11 mouse cellular contexts compared by ENCODE assay signal in genomic region chr7:18948151-18948550, GRCm38 (mm10). TPM values are rescaled to one million over a fixed set of nuclear protein-coding genes. Genes with fewer than 3 reads are reported as not detected.
DNase-seq lines count a peak whose midpoint lies in the region; ATAC-seq lines count a peak whose summit lies in the region.
"Had no signal": no experiment of that assay in that cellular context is flagged by ENCODE, and none has a peak within 500 bp of the region (broad histone marks: within the 10 kb centered on the region; RNA-seq: fewer than 3 reads in every experiment).

No protein-coding gene starts in this region.

- peaks cover 29% of the 10 kb centered on the region for H3K27me3 ChIP-seq in heart, embryonic 10.5 days (ENCODE audit: insufficient read depth, poor library complexity, severe bottlenecking)
- H3K27me3 ChIP-seq in heart, embryonic 14.5 days (ENCODE audit: control insufficient read depth, insufficient read depth, low read length) = peaks cover 4% of the 10 kb centered on the region

- no peak overlapping the region for H3K27ac ChIP-seq in heart, embryonic 10.5 days
- H3K27ac ChIP-seq in heart, embryonic 14.5 days (replicated peaks in 1 of 2; ENCODE audit: control insufficient read depth in 1 of 2, insufficient read depth in 1 of 2, low read depth in 2 of 2, low read length in 2 of 2) = 0 out of 4 replicates have a peak overlapping the region, but pooled peaks of 1 of the 2 experiments have one; percentile 14
- H3K27ac ChIP-seq: liver, embryonic 14.5 days had no signal

- H3K9me3 ChIP-seq in heart, embryonic 10.5 days = no peaks in the 10 kb centered on the region
- no peaks in the 10 kb centered on the region for H3K9me3 ChIP-seq in heart, embryonic 14.5 days (ENCODE audit: control insufficient read depth, low read length)

- ATAC-seq in heart, embryonic 14.5 days (ENCODE audit: insufficient number of reproducible peaks, insufficient read depth, low FRiP score, low read depth) = peak; percentile 70; the same call in 1 of the 2 replicates
- ATAC-seq: CD4-positive, CD25-positive, alpha-beta regulatory T cell, adult 4 months had no signal

- no peak overlapping the region for H3K4me3 ChIP-seq in heart, embryonic 10.5 days
- H3K4me3 ChIP-seq in heart, embryonic 14.5 days (ENCODE audit: control insufficient read depth in 1 of 2, insufficient read depth in 1 of 2, low read depth in 1 of 2, low read length in 2 of 2) = no peak overlapping the region

- H3K4me1 ChIP-seq in heart, embryonic 10.5 days = peaks cover 15% of the 10 kb centered on the region
- peaks cover 0 to 5% of the 10 kb centered on the region in 2 experiments; a peak in 1 of 4 replicates for H3K4me1 ChIP-seq in heart, embryonic 14.5 days (ENCODE audit: control insufficient read depth in 2 of 2, insufficient read depth in 2 of 2, low read length in 2 of 2)

- no peak overlapping the region for H3K4me2 ChIP-seq in heart, embryonic 14.5 days (ENCODE audit: low read length)

- WGBS in heart, embryonic 10.5 days = 61% methylated on average over 6 of the region's 6 CpGs
- WGBS in heart, embryonic 14.5 days = 42% methylated on average over 6 of the region's 6 CpGs

- H3K9ac ChIP-seq in heart, embryonic 14.5 days (ENCODE audit: low read length) = no peak overlapping the region
- H3K9ac ChIP-seq: liver, embryonic 14.5 days had no signal

- DNase-seq in heart, adult 11 months = peak; percentile 99
- DNase-seq in heart, embryonic 10.5 days (ENCODE audit: low spot score) = no peak
- DNase-seq in kidney, postnatal 4 days = peak; percentile 11 to 44
- DNase-seq in skeletal muscle tissue, adult 2 months (ENCODE audit: low read depth, low spot score) = peak; percentile 26
- no peak for DNase-seq in cerebellum, adult 8-10 months
- DNase-seq in yolk sac, embryonic 10.5 days (ENCODE audit: low spot score) = no peak
- DNase-seq in urinary bladder, adult 18-20 months (ENCODE audit: low spot score in 2 of 2) = no peak

- H3K36me3 ChIP-seq in heart, embryonic 10.5 days = no peaks in the 10 kb centered on the region
- no peaks in the 10 kb centered on the region for H3K36me3 ChIP-seq in heart, embryonic 14.5 days (ENCODE audit: control insufficient read depth, insufficient read depth, low read length)

RNA-seq across cellular contexts. Expression of gene Nova2, which starts 22.5 kb away (rescaled TPM):
- polyA plus RNA-seq in heart, embryonic 10.5 days (2016; fragmentation: Nextera tagmentation; extraction: Ambion mirVana) = 0.53 and 0.57 TPM in 2 replicates
- polyA plus RNA-seq in heart, embryonic 14.5 days (2014; fragmentation: Nextera tagmentation; extraction: Ambion mirVana) = 0.57 and 0.88 TPM in 2 replicates
- polyA plus RNA-seq: CD4-positive, CD25-positive, alpha-beta regulatory T cell, adult 4 months had no signal

RNA-seq across cellular contexts. Expression of gene Ccdc61, which starts 37.9 kb away (rescaled TPM):
- 26.9 and 29.4 TPM in 2 replicates for polyA plus RNA-seq in heart, embryonic 10.5 days (2016; fragmentation: Nextera tagmentation; extraction: Ambion mirVana)
- 12.2 and 14.3 TPM in 2 replicates for polyA plus RNA-seq in heart, embryonic 14.5 days (2014; fragmentation: Nextera tagmentation; extraction: Ambion mirVana)

RNA-seq across cellular contexts. Expression of gene Nanos2, which starts 39.0 kb away (rescaled TPM):
- not detected in 2 replicates for polyA plus RNA-seq in heart, embryonic 10.5 days (2016; fragmentation: Nextera tagmentation; extraction: Ambion mirVana)
- not detected in 2 replicates for polyA plus RNA-seq in heart, embryonic 14.5 days (2014; fragmentation: Nextera tagmentation; extraction: Ambion mirVana)
- polyA plus RNA-seq: CD4-positive, CD25-positive, alpha-beta regulatory T cell, adult 4 months; embryonic facial prominence, embryonic 11.5 days; liver, embryonic 14.5 days had no signal

RNA-seq across cellular contexts. Expression of gene Mypop, which starts 42.9 kb away (rescaled TPM):
- 2.1 and 3.3 TPM in 2 replicates for polyA plus RNA-seq in heart, embryonic 10.5 days (2016; fragmentation: Nextera tagmentation; extraction: Ambion mirVana)
- polyA plus RNA-seq in heart, embryonic 14.5 days (2014; fragmentation: Nextera tagmentation; extraction: Ambion mirVana) = 1.3 and 1.6 TPM in 2 replicates

RNA-seq across cellular contexts. Expression of gene Irf2bp1, which starts 55.7 kb away (rescaled TPM):
- polyA plus RNA-seq in heart, embryonic 10.5 days (2016; fragmentation: Nextera tagmentation; extraction: Ambion mirVana) = 14.9 and 27.0 TPM in 2 replicates
- polyA plus RNA-seq in heart, embryonic 14.5 days (2014; fragmentation: Nextera tagmentation; extraction: Ambion mirVana) = 14.8 and 17.8 TPM in 2 replicates

Comparison
In these comparisons a context has a peak if more than half of its experiments do, and no peak if none do; other contexts are left out.
1. DNase-seq: peak in heart, adult 11 months (single experiment), kidney, postnatal 4 days (2 of 2) and skeletal muscle tissue, adult 2 months (single experiment); none in heart, embryonic 10.5 days (single experiment), cerebellum, adult 8-10 months (single experiment), yolk sac, embryonic 10.5 days (single experiment) and urinary bladder, adult 18-20 months (0 of 2).